Mouse (Mus musculus): ENCODE measurements around the gene Atxn1.

Gene Atxn1

GRCm38 (mm10) chr13:45964853-45965593 is at the start of gene Atxn1:
Gene Atxn1 (minus strand): TSS chr13:45965008.
- DNase-seq (ENCODE audit: low read depth in 1 of 2, low spot score in 2 of 2): peak in 1 of 2 experiments; percentile 37

- DNase-seq (ENCODE audit: low read depth in 1 of 2, low spot score in 2 of 2): no peak
Measured at GRCm38 (mm10) chr13:46011232-46011631, 46.4 kb upstream of the Atxn1 start.

GRCm38 (mm10) chr13:46010075-46010474 is 45.3 kb upstream of the Atxn1 start:
- no peak for DNase-seq (ENCODE audit: low read depth in 1 of 2, low spot score in 2 of 2)

- DNase-seq (ENCODE audit: low read depth in 1 of 2, low spot score in 2 of 2): no peak
Measured at GRCm38 (mm10) chr13:46008831-46009666, 44.2 kb upstream of the Atxn1 start.

- no peak for DNase-seq (ENCODE audit: low read depth in 1 of 2, low spot score in 2 of 2)
Measured at GRCm38 (mm10) chr13:46006211-46007102, 41.6 kb upstream of the Atxn1 start.

GRCm38 (mm10) chr13:46005656-46006055 is 40.8 kb upstream of the Atxn1 start:
- DNase-seq (ENCODE audit: low read depth in 1 of 2, low spot score in 2 of 2): no peak

GRCm38 (mm10) chr13:46001356-46001755 is 36.5 kb upstream of the Atxn1 start:
- no peak for DNase-seq (ENCODE audit: low read depth in 1 of 2, low spot score in 2 of 2)

GRCm38 (mm10) chr13:45992953-45993352 is 28.1 kb upstream of the Atxn1 start:
- no peak for DNase-seq (ENCODE audit: low read depth in 1 of 2, low spot score in 2 of 2)

GRCm38 (mm10) chr13:45990486-45990885 is 25.7 kb upstream of the Atxn1 start:
- no peak for DNase-seq (ENCODE audit: low read depth in 1 of 2, low spot score in 2 of 2)

- no peak for DNase-seq (ENCODE audit: low read depth in 1 of 2, low spot score in 2 of 2)
Measured at GRCm38 (mm10) chr13:45979246-45979645, 14.4 kb upstream of the Atxn1 start.

- no peak for DNase-seq (ENCODE audit: low read depth in 1 of 2, low spot score in 2 of 2)
Measured at GRCm38 (mm10) chr13:45976894-45977293, 12.1 kb upstream of the Atxn1 start.

- no peak for DNase-seq (ENCODE audit: low read depth in 1 of 2, low spot score in 2 of 2)
Measured at GRCm38 (mm10) chr13:45974651-45975050, 9.8 kb upstream of the Atxn1 start.

- no peak for DNase-seq (ENCODE audit: low read depth in 1 of 2, low spot score in 2 of 2)
Measured at GRCm38 (mm10) chr13:45973972-45974490, 9.2 kb upstream of the Atxn1 start.

GRCm38 (mm10) chr13:45970920-45971536 is 6.2 kb upstream of the Atxn1 start:
- DNase-seq (ENCODE audit: low read depth in 1 of 2, low spot score in 2 of 2): no peak

- DNase-seq (ENCODE audit: low read depth in 1 of 2, low spot score in 2 of 2): no peak
Measured at GRCm38 (mm10) chr13:45968206-45968605, 3.4 kb upstream of the Atxn1 start.

GRCm38 (mm10) chr13:45967371-45967770 is 2.6 kb upstream of the Atxn1 start:
- no peak for DNase-seq (ENCODE audit: low read depth in 1 of 2, low spot score in 2 of 2)

GRCm38 (mm10) chr13:45966586-45966985 is 1.8 kb upstream of the Atxn1 start:
- no peak for DNase-seq (ENCODE audit: low read depth in 1 of 2, low spot score in 2 of 2)

- no peak for DNase-seq (ENCODE audit: low read depth in 1 of 2, low spot score in 2 of 2)
Measured at GRCm38 (mm10) chr13:45965594-45966432, 1.0 kb upstream of the Atxn1 start.

- no peak for DNase-seq (ENCODE audit: low read depth in 1 of 2, low spot score in 2 of 2)
Measured at GRCm38 (mm10) chr13:45964331-45964852, 416 bp downstream of the Atxn1 start.

Data from monocyte, adult 2 months (primary cell).